Mouse (Mus musculus): Measurements from ENCODE around the gene Tmem132d. TPM values are rescaled to one million over a fixed set of nuclear protein-coding genes. Genes with fewer than 3 reads are reported as not detected.

Gene Tmem132d
- polyA plus RNA-seq, 1 experiment, result not detected

GRCm38 (mm10) chr5:127741331-127741730 lies 691.5 kb downstream of the Tmem132d start:
- 87% methylated on average over 16 of the region's 16 CpGs for WGBS
- Histone ChIP-seq H3K4me1 (ENCODE audit: control insufficient read depth, insufficient read depth, low read length) (no peaks in the 10 kb centered on the region), H3K4me3 (replicated peaks; ENCODE audit: control insufficient read depth, low read depth, low read length) (no peak overlapping the region)

More at GRCm38 (mm10) chr5:127741331-127741730, 691.5 kb downstream of the Tmem132d start:
- no peak for TF ChIP-seq CTCF (IDR thresholded peaks at IDR 0.05; ENCODE audit: control insufficient read depth, insufficient read depth, low read length)
- no peak for TF ChIP-seq POLR2A (IDR thresholded peaks at IDR 0.05; ENCODE audit: borderline replicate concordance, control insufficient read depth, low read depth, low read length)
- H3K27ac ChIP-seq (ENCODE audit: control insufficient read depth, insufficient read depth, low read depth, low read length, poor library complexity), result no peak overlapping the region

Other genes starting within 250 kb of the Tmem132d start
- 0.40 and 0.62 TPM in 2 replicates for gene Fzd10, start 167.8 kb upstream of the Tmem132d start, polyA plus RNA-seq (2011; ENCODE audit: insufficient read depth, insufficient read length, low replicate concordance, missing spikeins)